Mouse (Mus musculus) bone marrow, adult 2 months (tissue): ENCODE measurements around the gene Clptm1l.

Source experiments
- CTCF ChIP-seq: fragments of 200-500 bp; IDR thresholded peaks from 2 replicates; pipeline ENCODE4 v1.5.1; 2011; ENCODE audit warnings: low read length, control low read depth; ENCODE audit not compliant: control insufficient read depth, insufficient read depth
- POLR2A ChIP-seq: fragments of 200-500 bp; IDR thresholded peaks from 2 replicates; pipeline ENCODE4 v1.6.1; 2011; ENCODE audit warnings: low read depth, mild to moderate bottlenecking, control low read depth, low read length, borderline replicate concordance; ENCODE audit not compliant: control insufficient read depth

- TF ChIP-seq CTCF (no peak), POLR2A (0 out of 2 replicates have a peak, but pooled peaks have one; percentile 52)
Observed at GRCm38 (mm10) chr13:73603522-73604155, at the start of gene Clptm1l.
